Mouse (Mus musculus): Measurements from ENCODE around the gene Ptpn14. TPM values are rescaled to one million over a fixed set of nuclear protein-coding genes. Genes with fewer than 3 reads are reported as not detected.

Ptpn14 gene
- polyA plus RNA-seq, 1 experiment, result 17.8 TPM

- TF ChIP-seq POLR2A (IDR thresholded peaks at IDR 0.05; ENCODE audit: control insufficient read depth, extremely low read depth, insufficient read depth, low read length, poor library complexity), result no peak
- TF ChIP-seq CTCF (IDR thresholded peaks at IDR 0.05; ENCODE audit: borderline replicate concordance, control insufficient read depth, extremely low read depth, insufficient read depth, low read length, poor library complexity), result no peak
- 28% methylated on average over 4 of the region's 4 CpGs for WGBS
- peaks cover 18% of the 10 kb centered on the region for H3K4me1 ChIP-seq (replicated peaks; ENCODE audit: control insufficient read depth, insufficient read depth, low read length)
- H3K27ac ChIP-seq (ENCODE audit: control insufficient read depth, insufficient read depth, low read length), result no peak overlapping the region
- peak overlapping the region; percentile 66 for H3K4me3 ChIP-seq (ENCODE audit: control insufficient read depth, insufficient read depth, low read length)
- H3K36me3 ChIP-seq (ENCODE audit: control insufficient read depth, insufficient read depth, low read length), result no peaks in the 10 kb centered on the region
- no peak for DNase-seq
- no peaks in the 10 kb centered on the region for H3K27me3 ChIP-seq (ENCODE audit: control insufficient read depth, insufficient read depth, low read length)
Observed at GRCm38 (mm10) chr1:189921568-189921817, 193.4 kb downstream of the Ptpn14 start.

GRCm38 (mm10) chr1:189921818-189922592 lies 193.9 kb downstream of the Ptpn14 start, which contains the start of gene Smyd2:
Gene Smyd2, minus strand, starts transcription at chr1:189922363.
- DNase-seq, result peak; percentile 56
- peak within 1 kb of the TSS; percentile 66 for H3K4me3 ChIP-seq (ENCODE audit: control insufficient read depth, insufficient read depth, low read length)
- WGBS, result under 1% methylated on average over 89 of the region's 90 CpGs
- TF ChIP-seq POLR2A (IDR thresholded peaks at IDR 0.05; ENCODE audit: control insufficient read depth, extremely low read depth, insufficient read depth, low read length, poor library complexity), result peak; percentile 24; the same call in 1 of the 2 replicates
- 0 out of 2 replicates have a peak, but pooled peaks have one; percentile 16 for TF ChIP-seq CTCF (IDR thresholded peaks at IDR 0.05; ENCODE audit: borderline replicate concordance, control insufficient read depth, extremely low read depth, insufficient read depth, low read length, poor library complexity)
- no peak within 1 kb of the TSS for H3K27ac ChIP-seq (ENCODE audit: control insufficient read depth, insufficient read depth, low read length)
- H3K27me3 ChIP-seq (ENCODE audit: control insufficient read depth, insufficient read depth, low read length), result no peaks in the 10 kb centered on the region
- no peaks in the 10 kb centered on the region for H3K36me3 ChIP-seq (ENCODE audit: control insufficient read depth, insufficient read depth, low read length)
- peaks cover 13% of the 10 kb centered on the region for H3K4me1 ChIP-seq (replicated peaks; ENCODE audit: control insufficient read depth, insufficient read depth, low read length)

DNA sequence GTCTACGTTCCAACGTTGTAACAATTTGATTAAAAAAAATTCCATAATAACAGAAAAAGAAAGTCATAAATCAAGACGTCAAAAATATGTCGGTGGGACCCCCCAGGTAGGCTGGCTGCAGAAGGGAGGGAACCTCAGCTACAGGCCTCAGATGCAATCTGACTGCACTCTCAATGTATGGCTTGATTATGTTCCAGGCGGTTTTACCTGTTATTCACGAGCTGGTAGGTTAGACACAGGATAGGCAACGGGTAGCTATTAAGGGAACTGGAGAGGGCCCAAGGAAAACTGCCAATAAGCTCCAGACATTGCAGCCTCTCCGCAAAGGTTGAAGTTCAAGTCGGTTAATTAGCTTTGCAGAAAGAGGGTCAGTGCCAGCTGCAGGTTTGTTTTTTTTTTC lies 194.7 kb downstream of the Ptpn14 start:
- Histone ChIP-seq H3K27me3 (ENCODE audit: control insufficient read depth, insufficient read depth, low read length) (no peaks in the 10 kb centered on the region), H3K27ac (ENCODE audit: control insufficient read depth, insufficient read depth, low read length) (no peak overlapping the region), H3K36me3 (ENCODE audit: control insufficient read depth, insufficient read depth, low read length) (no peaks in the 10 kb centered on the region), H3K4me1 (replicated peaks; ENCODE audit: control insufficient read depth, insufficient read depth, low read length) (peaks cover 8% of the 10 kb centered on the region), H3K4me3 (ENCODE audit: control insufficient read depth, insufficient read depth, low read length) (no peak overlapping the region; the same call in 1 of the 2 replicates)
- 41% methylated on average over 9 of the region's 9 CpGs for WGBS
- TF ChIP-seq POLR2A (IDR thresholded peaks at IDR 0.05; ENCODE audit: control insufficient read depth, extremely low read depth, insufficient read depth, low read length, poor library complexity) (no peak), CTCF (IDR thresholded peaks at IDR 0.05; ENCODE audit: borderline replicate concordance, control insufficient read depth, extremely low read depth, insufficient read depth, low read length, poor library complexity) (no peak)
- no peak for DNase-seq

DNA sequence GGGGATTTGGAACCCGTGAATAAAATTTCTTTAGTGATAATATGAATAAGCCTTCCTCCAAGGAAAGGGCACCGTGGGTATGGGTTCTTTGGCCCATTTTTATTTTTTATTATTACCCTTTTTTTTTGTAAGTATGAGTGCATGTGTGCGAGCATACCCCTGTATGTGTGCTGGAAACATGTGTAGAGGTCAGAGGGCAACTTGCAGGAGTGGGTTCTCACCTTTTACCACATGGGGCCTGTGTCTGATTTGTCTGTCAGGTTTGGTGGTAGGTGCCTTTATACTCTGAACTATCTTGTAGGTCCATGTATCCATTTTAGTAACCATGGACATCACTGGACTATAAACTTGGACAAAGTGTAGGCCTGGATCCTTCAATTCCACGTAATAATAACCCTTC lies 195.1 kb downstream of the Ptpn14 start:
- peaks cover 8% of the 10 kb centered on the region for H3K4me1 ChIP-seq (replicated peaks; ENCODE audit: control insufficient read depth, insufficient read depth, low read length)
- DNase-seq, result no peak
- H3K36me3 ChIP-seq (ENCODE audit: control insufficient read depth, insufficient read depth, low read length), result no peaks in the 10 kb centered on the region
- H3K27ac ChIP-seq (ENCODE audit: control insufficient read depth, insufficient read depth, low read length), result no peak overlapping the region
- TF ChIP-seq CTCF (IDR thresholded peaks at IDR 0.05; ENCODE audit: borderline replicate concordance, control insufficient read depth, extremely low read depth, insufficient read depth, low read length, poor library complexity) (no peak), POLR2A (IDR thresholded peaks at IDR 0.05; ENCODE audit: control insufficient read depth, extremely low read depth, insufficient read depth, low read length, poor library complexity) (no peak)
- WGBS, result 97% methylated on average over 4 of the region's 4 CpGs
- no peak overlapping the region for H3K4me3 ChIP-seq (ENCODE audit: control insufficient read depth, insufficient read depth, low read length)
- H3K27me3 ChIP-seq (ENCODE audit: control insufficient read depth, insufficient read depth, low read length), result no peaks in the 10 kb centered on the region

DNA sequence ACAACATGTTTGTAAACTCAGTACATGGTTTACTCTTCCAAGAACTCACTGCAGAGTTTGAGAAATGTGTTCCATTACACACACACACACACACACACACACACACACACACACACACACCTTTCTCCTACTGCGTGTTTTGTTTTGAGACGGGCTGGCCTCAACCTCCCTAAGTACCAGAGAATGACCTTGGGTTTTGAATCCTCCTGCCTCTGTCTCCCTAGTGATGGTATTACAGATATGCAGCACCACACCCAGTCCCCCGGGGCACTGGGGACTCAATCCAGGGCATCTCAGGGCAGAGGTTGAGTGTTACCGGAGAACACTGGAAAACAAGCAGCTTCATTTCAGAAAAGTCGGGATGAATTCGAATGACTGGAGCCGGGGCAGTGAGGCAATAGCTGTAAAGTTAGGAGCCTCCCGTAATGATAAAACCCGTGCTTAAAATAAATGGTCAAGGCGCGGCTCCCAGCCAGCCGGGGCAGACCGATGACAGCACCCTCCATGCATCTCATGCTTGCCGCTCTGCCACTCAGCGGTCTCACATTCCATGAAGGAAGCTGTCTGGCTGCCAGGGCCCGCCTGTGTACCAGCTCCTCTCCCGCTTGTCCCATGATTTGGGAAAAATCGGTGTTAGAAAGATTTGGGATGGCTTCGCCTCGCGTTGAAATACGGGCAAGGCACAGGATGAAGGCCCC lies 196.0 kb downstream of the Ptpn14 start:
- Histone ChIP-seq H3K27ac (ENCODE audit: control insufficient read depth, insufficient read depth, low read length) (no peak overlapping the region), H3K27me3 (ENCODE audit: control insufficient read depth, insufficient read depth, low read length) (no peaks in the 10 kb centered on the region), H3K4me3 (ENCODE audit: control insufficient read depth, insufficient read depth, low read length) (no peak overlapping the region), H3K4me1 (replicated peaks; ENCODE audit: control insufficient read depth, insufficient read depth, low read length) (peaks cover 8% of the 10 kb centered on the region), H3K36me3 (ENCODE audit: control insufficient read depth, insufficient read depth, low read length) (no peaks in the 10 kb centered on the region)
- 96% methylated on average over 22 of the region's 22 CpGs for WGBS
- TF ChIP-seq POLR2A (IDR thresholded peaks at IDR 0.05; ENCODE audit: control insufficient read depth, extremely low read depth, insufficient read depth, low read length, poor library complexity), result no peak
- TF ChIP-seq CTCF (IDR thresholded peaks at IDR 0.05; ENCODE audit: borderline replicate concordance, control insufficient read depth, extremely low read depth, insufficient read depth, low read length, poor library complexity), result no peak
- no peak for DNase-seq

GRCm38 (mm10) chr1:189926279-189926678 lies 198.2 kb downstream of the Ptpn14 start:
- 97% methylated on average over 8 of the region's 8 CpGs for WGBS

More at GRCm38 (mm10) chr1:189926279-189926678, 198.2 kb downstream of the Ptpn14 start:
- Histone ChIP-seq H3K4me3 (ENCODE audit: control insufficient read depth, insufficient read depth, low read length) (no peak overlapping the region), H3K4me1 (replicated peaks; ENCODE audit: control insufficient read depth, insufficient read depth, low read length) (peaks cover 8% of the 10 kb centered on the region), H3K27ac (ENCODE audit: control insufficient read depth, insufficient read depth, low read length) (no peak overlapping the region), H3K27me3 (ENCODE audit: control insufficient read depth, insufficient read depth, low read length) (no peaks in the 10 kb centered on the region), H3K36me3 (ENCODE audit: control insufficient read depth, insufficient read depth, low read length) (no peaks in the 10 kb centered on the region)
- no peak for DNase-seq
- TF ChIP-seq CTCF (IDR thresholded peaks at IDR 0.05; ENCODE audit: borderline replicate concordance, control insufficient read depth, extremely low read depth, insufficient read depth, low read length, poor library complexity) (no peak), POLR2A (IDR thresholded peaks at IDR 0.05; ENCODE audit: control insufficient read depth, extremely low read depth, insufficient read depth, low read length, poor library complexity) (no peak)

Other genes with a start within 250 kb of the Ptpn14 start
- gene Cenpf, start 40.2 kb upstream of the Ptpn14 start, polyA plus RNA-seq (2012; rRNA removed), result 10.3 and 10.8 TPM in 2 replicates
- 33.2 and 36.5 TPM in 2 replicates for gene Smyd2, start 194.1 kb downstream of the Ptpn14 start, polyA plus RNA-seq (2012; rRNA removed)

Measured in thymus, adult 2 months (tissue).